Mouse (Mus musculus): ENCODE results near the gene Mrpl3. TPM values are rescaled to one million over a fixed set of nuclear protein-coding genes. Genes with fewer than 3 reads are reported as not detected.
"Not testable (repeated sequence)": the region's sequence is repeated elsewhere in the genome, so short reads cannot be mapped to it uniquely, and the experiment has no call there.

Gene Mrpl3
- polyA plus RNA-seq, 1 experiment, result 67.0 TPM

- no peak overlapping the region for H3K27ac ChIP-seq (ENCODE audit: insufficient read depth, low read length)
- no peak overlapping the region for H3K4me3 ChIP-seq (ENCODE audit: insufficient read depth, low read length)
- no peak for TF ChIP-seq POLR2A (IDR thresholded peaks at IDR 0.05; ENCODE audit: extremely low read depth, insufficient read depth, low read length)
- TF ChIP-seq CTCF (IDR thresholded peaks at IDR 0.05; ENCODE audit: extremely low read depth, insufficient read depth, low read length), result no peak
- peaks cover 2% of the 10 kb centered on the region; the same call in 1 of the 2 replicates for H3K4me1 ChIP-seq (ENCODE audit: control insufficient read depth, insufficient read depth, low read length)
These were observed 48.9 kb downstream of the Mrpl3 start for GRCm38 (mm10) chr9:105101911-105102310.

- Histone ChIP-seq H3K4me3 (ENCODE audit: insufficient read depth, low read length) (no peak overlapping the region), H3K4me1 (ENCODE audit: control insufficient read depth, insufficient read depth, low read length) (no peaks in the 10 kb centered on the region), H3K27ac (ENCODE audit: insufficient read depth, low read length) (no peak overlapping the region)
- TF ChIP-seq CTCF (IDR thresholded peaks at IDR 0.05; ENCODE audit: extremely low read depth, insufficient read depth, low read length) (no peak), POLR2A (IDR thresholded peaks at IDR 0.05; ENCODE audit: extremely low read depth, insufficient read depth, low read length) (no peak)
These were observed 50.9 kb downstream of the Mrpl3 start for GRCm38 (mm10) chr9:105103893-105104292.

GRCm38 (mm10) chr9:105125206-105125605, 72.2 kb downstream of the Mrpl3 start:
- not testable (repeated sequence) for H3K4me1 ChIP-seq (ENCODE audit: control insufficient read depth, insufficient read depth, low read length); H3K4me3 ChIP-seq (ENCODE audit: insufficient read depth, low read length); H3K27ac ChIP-seq (ENCODE audit: insufficient read depth, low read length)

Other genes starting within 250 kb of the Mrpl3 start
- 17.7 and 20.2 TPM in 2 replicates for gene Nudt16, start 78.6 kb downstream of the Mrpl3 start, polyA plus RNA-seq (2012; rRNA removed)
- not detected in 2 replicates for gene 1700080E11Rik, start 91.9 kb downstream of the Mrpl3 start, polyA plus RNA-seq (2012; rRNA removed)